Mouse (Mus musculus) heart, embryonic 13.5 days (tissue): ENCODE measurements around the gene Coro1b. TPM values are rescaled to one million over a fixed set of nuclear protein-coding genes. Genes with fewer than 3 reads are reported as not detected.
"Not testable (repeated sequence)": the region's sequence is repeated elsewhere in the genome, so short reads cannot be mapped to it uniquely, and the experiment has no call there.

Experiments
- ATAC-seq: fragments of 200-750 bp; cut with Nextera tagmentation; 2 replicates; pipeline ENCODE4 v1.8.0; 2017; ENCODE audit warnings: moderate TSS enrichment; ENCODE audit not compliant: insufficient number of reproducible peaks, low FRiP score, low TSS enrichment; ENCODE audit errors: extremely low read depth
- H3K27ac ChIP-seq: fragments of 300-500 bp; sonication (generic); replicated peaks from 2 replicates; pipeline ENCODE4 v1.5.1; 2015; ENCODE audit warnings: moderate library complexity, mild to moderate bottlenecking, inconsistent platforms
- H3K27me3 ChIP-seq: fragments of 300-500 bp; sonication (generic); replicated peaks from 2 replicates; pipeline ENCODE4 v1.6.1; 2015; ENCODE audit warnings: mild to moderate bottlenecking, inconsistent platforms
- H3K36me3 ChIP-seq: fragments of 300-500 bp; sonication (generic); 2 replicates; pipeline ENCODE4 v1.6.1; 2015; ENCODE audit warnings: mild to moderate bottlenecking, inconsistent platforms
- H3K4me1 ChIP-seq: fragments of 300-500 bp; sonication (generic); 2 replicates; pipeline ENCODE4 v1.6.1; 2015; ENCODE audit warnings: inconsistent platforms
- H3K4me2 ChIP-seq: fragments of 300-500 bp; sonication (generic); 2 replicates; pipeline ENCODE4 v1.6.1; 2015; ENCODE audit warnings: inconsistent platforms, mild to moderate bottlenecking, moderate library complexity
- H3K4me3 ChIP-seq: fragments of 300-500 bp; sonication (generic); 2 replicates; pipeline ENCODE4 v1.5.1; 2015; ENCODE audit warnings: moderate library complexity, mild to moderate bottlenecking, inconsistent platforms
- H3K9ac ChIP-seq: fragments of 300-500 bp; sonication (generic); 2 replicates; pipeline ENCODE4 v1.6.1; 2015; ENCODE audit warnings: inconsistent platforms, mild to moderate bottlenecking, moderate library complexity
- H3K9me3 ChIP-seq: fragments of 300-500 bp; sonication (generic); 2 replicates; pipeline ENCODE4 v1.6.1; 2016; ENCODE audit warnings: inconsistent platforms
- WGBS: fragments of 180-500 bp; shearing (Covaris S2); methylation state at CpG from one replicate; pipeline ENCODE4 v1.1.7; 2015; ENCODE audit warnings: mixed read lengths; 5-methylcytosine and 5-hydroxymethylcytosine counted together
- polyA plus RNA-seq: library from polyadenylated mRNA; unstranded; fragments of >200 nt; fragmentation: Nextera tagmentation; extraction: Ambion mirVana; gene quantifications from 2 replicates; pipeline ENCODE4 v1.2.1, GENCODE M21; 2015

Gene Coro1b
- polyA plus RNA-seq, 1 experiment from 2014 or later, result 107 TPM

- Histone ChIP-seq H3K27me3 (no peaks in the 10 kb centered on the region), H3K4me2 (peak overlapping the region; percentile 70), H3K9ac (peak overlapping the region; percentile 77), H3K4me3 (peak overlapping the region; percentile 61), H3K9me3 (no peaks in the 10 kb centered on the region), H3K4me1 (peaks cover 18% of the 10 kb centered on the region), H3K36me3 (peaks cover 26% of the 10 kb centered on the region), H3K27ac (peak overlapping the region; percentile 80)
- peak; percentile 70 for ATAC-seq
- 3% methylated on average over 38 of the region's 38 CpGs for WGBS
These were observed 27.2 kb upstream of the Coro1b start for GRCm38 (mm10) chr19:4121097-4121805.

- H3K36me3 ChIP-seq, result peaks cover 20% of the 10 kb centered on the region
- H3K27ac ChIP-seq, ATAC-seq, H3K27me3 ChIP-seq, H3K9me3 ChIP-seq: not testable (repeated sequence)
- H3K4me2 ChIP-seq, result peak overlapping the region; percentile 70
- 0 out of 2 replicates have a peak overlapping the region, but pooled peaks have one; percentile 52 for H3K9ac ChIP-seq
- WGBS, result 55% methylated on average over 6 of the region's 6 CpGs
- H3K4me1 ChIP-seq, result peaks cover 25% of the 10 kb centered on the region
- peak overlapping the region; percentile 61 for H3K4me3 ChIP-seq
These were observed 26.5 kb upstream of the Coro1b start for GRCm38 (mm10) chr19:4121896-4122295.

GRCm38 (mm10) chr19:4122411-4123370 is 25.7 kb upstream of the Coro1b start:
- peaks cover 33% of the 10 kb centered on the region for H3K4me1 ChIP-seq
- H3K36me3 ChIP-seq, result peaks cover 16% of the 10 kb centered on the region
- no peak overlapping the region for H3K9ac ChIP-seq
- H3K9me3 ChIP-seq, result no peaks in the 10 kb centered on the region
- no peak overlapping the region for H3K4me3 ChIP-seq
- no peaks in the 10 kb centered on the region for H3K27me3 ChIP-seq
- no peak overlapping the region for H3K27ac ChIP-seq
- no peak overlapping the region; the same call in 1 of the 2 replicates for H3K4me2 ChIP-seq
- no peak for ATAC-seq
- WGBS, result 76% methylated on average over 7 of the region's 7 CpGs

DNA sequence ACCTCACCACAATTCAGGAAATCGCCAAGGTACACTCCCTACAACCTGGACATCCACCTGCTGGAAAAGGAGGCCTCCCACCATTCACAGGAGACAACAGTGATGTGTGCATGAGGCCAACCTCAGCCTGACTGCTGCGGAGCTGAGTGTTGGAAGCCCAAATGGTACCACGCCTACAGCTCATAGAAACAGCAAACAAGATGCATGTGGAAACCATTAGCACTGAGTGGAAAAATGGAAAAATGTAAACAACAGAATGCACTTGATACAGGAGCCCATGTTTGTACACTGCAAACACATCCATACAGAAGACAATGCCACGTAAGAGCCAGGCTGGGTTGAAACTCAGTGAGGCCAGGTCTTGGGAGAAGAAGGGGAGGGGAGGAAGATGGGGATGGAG is 24.0 kb upstream of the Coro1b start:
- H3K4me1 ChIP-seq, result peaks cover 35% of the 10 kb centered on the region
- WGBS, result 75% methylated on average over 4 of the region's 4 CpGs
- H3K27ac ChIP-seq, result no peak overlapping the region
- no peak overlapping the region for H3K9ac ChIP-seq
- ATAC-seq, result no peak
- H3K36me3 ChIP-seq, result peaks cover 21% of the 10 kb centered on the region
- no peaks in the 10 kb centered on the region for H3K27me3 ChIP-seq
- no peaks in the 10 kb centered on the region for H3K9me3 ChIP-seq
- no peak overlapping the region for H3K4me3 ChIP-seq
- H3K4me2 ChIP-seq, result no peak overlapping the region

DNA sequence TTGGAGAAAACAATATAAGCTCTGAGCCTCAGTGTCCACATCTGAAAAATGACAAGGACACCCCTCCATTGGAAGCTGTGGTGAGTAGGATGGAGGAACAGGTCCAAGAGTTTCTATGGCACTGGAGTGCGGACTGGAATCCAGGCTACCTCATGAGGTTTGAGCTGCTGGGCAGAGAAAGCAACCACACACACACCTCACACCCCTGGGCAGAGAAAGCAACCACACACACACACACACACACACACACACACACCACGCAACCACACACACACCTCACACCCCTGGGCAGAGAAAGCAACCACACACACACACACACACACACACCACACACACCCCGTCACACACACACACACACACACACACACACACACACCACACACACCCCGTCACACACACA is 23.2 kb upstream of the Coro1b start:
- H3K4me1 ChIP-seq, result peaks cover 42% of the 10 kb centered on the region
- H3K9me3 ChIP-seq, H3K27me3 ChIP-seq, H3K27ac ChIP-seq: not testable (repeated sequence)
- H3K4me2 ChIP-seq, result peak overlapping the region; percentile 67
- peak overlapping the region; percentile 75 for H3K4me3 ChIP-seq
- WGBS, result 40% methylated on average over 1 of the region's 4 CpGs
- peak overlapping the region; percentile 78 for H3K9ac ChIP-seq
- H3K36me3 ChIP-seq, result peaks cover 29% of the 10 kb centered on the region
- ATAC-seq, result peak; percentile 1; the same call in 1 of the 2 replicates

DNA sequence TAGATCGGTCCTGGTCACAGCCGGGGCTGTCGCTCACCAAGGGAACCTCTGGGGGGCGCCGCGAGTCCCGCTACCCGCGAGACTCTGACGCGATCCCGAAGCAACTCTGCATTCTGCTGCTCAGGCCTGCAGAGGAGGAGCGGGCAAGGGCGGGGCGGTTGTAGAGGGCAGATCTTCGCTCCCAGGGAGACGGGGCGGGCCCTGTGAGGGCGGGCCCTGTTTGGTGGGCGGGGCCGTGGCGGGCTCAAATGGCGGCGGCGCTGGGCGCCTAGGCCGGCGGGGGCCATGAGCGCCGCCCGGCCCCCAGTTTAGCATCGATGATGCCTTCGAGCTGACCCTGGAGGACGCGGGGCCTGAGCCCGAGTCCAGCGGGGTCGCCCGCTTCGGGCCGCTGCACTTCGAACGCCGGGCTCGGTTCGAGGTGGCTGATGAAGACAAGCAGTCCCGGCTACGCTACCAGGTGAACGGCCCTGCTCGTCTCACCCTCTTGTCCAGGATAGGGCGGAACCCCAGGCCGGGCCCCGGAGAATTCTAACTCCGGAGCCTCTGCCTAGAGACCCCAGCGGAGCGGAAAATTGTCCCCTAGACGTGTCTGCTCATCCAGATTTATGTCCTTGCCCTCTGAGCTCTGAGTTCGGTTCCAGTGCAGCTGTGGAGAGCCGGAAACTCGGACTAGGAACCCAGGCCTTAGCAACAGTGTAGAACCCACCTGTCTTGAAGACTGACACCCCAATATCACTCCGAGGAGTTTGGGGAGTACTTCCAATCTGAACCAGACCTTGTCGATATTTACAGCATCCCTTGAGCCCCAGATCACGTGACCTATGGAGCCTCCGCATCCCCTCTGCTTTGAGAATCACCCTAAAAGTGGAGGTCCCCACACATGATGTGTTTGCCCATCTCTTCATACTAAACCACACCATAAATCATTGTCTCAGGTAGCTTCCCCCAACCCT is 22.4 kb upstream of the Coro1b start, which contains the start of gene Aip:
Gene Aip, minus strand, starts transcription at position 118 of the 956 bp plus-strand sequence.
- H3K9ac ChIP-seq, result peak within 1 kb of the TSS; percentile 90
- WGBS, result under 1% methylated on average over 64 of the region's 64 CpGs
- no peaks in the 10 kb centered on the region for H3K9me3 ChIP-seq
- H3K4me2 ChIP-seq, result peak within 1 kb of the TSS; percentile 81
- H3K4me3 ChIP-seq, result peak within 1 kb of the TSS; percentile 75
- peak within 1 kb of the TSS; percentile 64 for H3K27ac ChIP-seq
- peaks cover 34% of the 10 kb centered on the region for H3K4me1 ChIP-seq
- H3K27me3 ChIP-seq, result no peaks in the 10 kb centered on the region
- H3K36me3 ChIP-seq, result peaks cover 32% of the 10 kb centered on the region
- ATAC-seq, result peak; percentile 94

DNA sequence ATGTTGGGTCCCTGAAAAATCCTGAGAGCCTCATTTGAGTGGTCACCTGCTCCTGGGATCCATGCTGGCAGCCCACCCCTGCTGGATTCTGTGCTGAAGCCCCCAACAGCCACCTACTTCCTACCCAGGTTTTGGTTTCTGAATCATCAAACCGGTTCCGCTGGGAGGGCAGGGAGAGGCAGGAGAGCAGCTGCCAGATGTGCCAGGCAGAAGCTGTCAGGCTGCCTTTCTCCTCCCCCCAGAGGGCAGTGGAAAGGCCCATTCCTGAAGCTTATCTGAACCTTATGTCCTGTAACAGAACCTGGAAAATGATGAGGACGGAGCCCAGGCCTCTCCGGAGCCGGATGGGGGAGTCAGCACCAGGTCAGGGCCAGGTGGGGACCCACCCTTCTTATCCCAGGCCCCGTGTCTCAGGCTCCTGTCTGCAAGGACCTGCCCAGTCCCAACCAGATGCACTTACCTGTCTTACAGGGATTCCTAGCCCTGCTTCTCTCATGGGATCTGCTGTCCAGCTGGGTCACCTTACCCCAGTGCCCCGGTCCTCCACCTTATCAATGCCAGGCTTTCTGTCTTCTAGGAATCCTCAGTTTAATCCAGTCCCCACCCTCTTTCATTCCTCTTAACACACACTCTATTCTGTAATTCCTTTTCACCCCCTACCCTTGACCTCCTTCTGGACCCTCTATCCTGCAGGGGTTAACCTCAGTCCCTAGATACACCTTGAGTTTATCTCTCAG is 21.5 kb upstream of the Coro1b start:
- Histone ChIP-seq H3K27ac (no peak overlapping the region), H3K4me1 (peaks cover 31% of the 10 kb centered on the region), H3K9ac (peak overlapping the region; percentile 90), H3K9me3 (no peaks in the 10 kb centered on the region), H3K4me2 (peak overlapping the region; percentile 81), H3K27me3 (no peaks in the 10 kb centered on the region), H3K4me3 (peak overlapping the region; percentile 75), H3K36me3 (peaks cover 41% of the 10 kb centered on the region)
- WGBS, result 49% methylated on average over 7 of the region's 7 CpGs
- ATAC-seq, result no peak

DNA sequence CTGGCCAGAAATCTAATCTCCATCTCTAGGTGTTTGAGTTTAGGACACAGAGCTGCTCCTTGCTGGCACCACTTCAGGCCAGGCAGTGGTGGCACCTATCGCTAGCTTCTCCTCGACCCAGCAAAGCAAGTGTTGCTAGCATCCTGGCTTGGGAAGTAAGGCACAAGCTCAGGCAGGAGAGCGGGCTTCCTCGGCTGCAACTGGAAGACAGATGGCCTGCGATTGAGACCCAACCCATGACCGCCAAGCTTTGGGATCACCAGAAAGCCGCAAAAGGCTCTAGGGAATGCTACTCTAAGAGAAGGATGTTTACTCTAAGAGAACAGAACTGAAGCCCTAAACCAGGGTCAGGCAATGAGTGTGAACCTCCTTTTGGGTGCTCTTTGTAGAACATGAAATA is 19.0 kb upstream of the Coro1b start:
- 93% methylated on average over 7 of the region's 7 CpGs for WGBS
- Histone ChIP-seq H3K4me1 (peaks cover 31% of the 10 kb centered on the region), H3K27me3 (no peaks in the 10 kb centered on the region), H3K9me3 (no peaks in the 10 kb centered on the region), H3K9ac (0 out of 2 replicates have a peak overlapping the region, but pooled peaks have one; percentile 35), H3K4me3 (no peak overlapping the region), H3K36me3 (peaks cover 57% of the 10 kb centered on the region), H3K27ac (no peak overlapping the region; the same call in 1 of the 2 replicates), H3K4me2 (no peak overlapping the region)
- no peak for ATAC-seq

DNA sequence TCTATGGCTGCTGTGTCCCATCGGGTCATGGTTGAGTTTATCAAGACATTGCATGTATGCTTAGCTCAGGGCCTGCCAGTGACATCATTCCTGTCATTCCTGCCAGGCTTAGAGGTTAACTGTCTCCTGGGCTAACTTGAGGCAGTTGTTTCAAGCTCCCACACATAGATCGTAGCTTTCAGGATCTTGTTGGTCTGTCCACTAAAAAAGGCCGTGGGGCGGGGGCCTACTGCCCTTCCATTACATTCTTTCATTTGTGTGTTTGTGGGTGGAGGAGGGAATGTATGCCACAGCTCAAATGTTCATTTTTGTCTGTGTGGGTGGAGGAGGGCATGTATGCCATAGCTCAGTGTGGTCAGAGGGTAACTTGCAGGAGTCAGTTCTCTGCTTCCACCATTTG is 18.3 kb upstream of the Coro1b start:
- WGBS, result 59% methylated on average over 4 of the region's 4 CpGs
- H3K27ac ChIP-seq, result peak overlapping the region; percentile 20

DNA sequence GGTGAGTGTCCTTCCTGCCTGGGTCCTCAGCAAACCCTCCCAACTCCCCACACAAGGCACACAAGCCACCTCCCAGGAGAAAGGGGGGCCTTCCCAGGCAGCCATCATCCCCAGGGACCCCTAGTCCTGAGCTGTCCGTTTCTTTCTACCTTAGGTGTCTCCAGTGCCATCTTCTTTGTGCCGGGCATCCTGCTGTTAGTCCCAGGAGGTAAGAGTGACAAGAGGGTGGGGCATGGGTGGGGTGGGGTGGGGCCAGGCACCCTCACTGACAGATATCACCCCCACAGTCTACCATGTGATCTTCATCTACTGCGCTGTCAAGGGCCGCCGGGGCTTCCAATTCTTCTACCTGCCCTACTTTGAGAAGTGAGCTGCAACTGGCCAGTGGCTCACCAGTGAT is 17.3 kb upstream of the Coro1b start:
- H3K27ac ChIP-seq, result no peak overlapping the region
- peaks cover 57% of the 10 kb centered on the region for H3K36me3 ChIP-seq
- no peaks in the 10 kb centered on the region for H3K27me3 ChIP-seq
- no peak overlapping the region for H3K9ac ChIP-seq
- H3K4me3 ChIP-seq, result no peak overlapping the region
- no peaks in the 10 kb centered on the region for H3K9me3 ChIP-seq
- no peak overlapping the region for H3K4me2 ChIP-seq
- 82% methylated on average over 5 of the region's 5 CpGs for WGBS
- no peak for ATAC-seq
- peaks cover 26% of the 10 kb centered on the region for H3K4me1 ChIP-seq

More for the DNA sequence above, 18.3 kb upstream of the Coro1b start:
- Histone ChIP-seq H3K4me3 (no peak overlapping the region), H3K27me3 (no peaks in the 10 kb centered on the region), H3K4me2 (no peak overlapping the region), H3K36me3 (peaks cover 57% of the 10 kb centered on the region), H3K4me1 (peaks cover 27% of the 10 kb centered on the region), H3K9me3 (no peaks in the 10 kb centered on the region), H3K9ac (0 out of 2 replicates have a peak overlapping the region, but pooled peaks have one; percentile 35)
- ATAC-seq, result no peak
